Mouse (Mus musculus) gonadal fat pad, adult 2 months (tissue): ENCODE measurements around the gene Tmtc4. TPM values are rescaled to one million over a fixed set of nuclear protein-coding genes. Genes with fewer than 3 reads are reported as not detected.
A peak's percentile ranks its signal among the peaks of the same experiment; 100 is the strongest.

ENCODE experiments used
- DNase-seq: peaks from one replicate; pipeline ENCODE4 v3.0.0-alpha.2; 2012; ENCODE audit warnings: low read depth
- polyA plus RNA-seq: library from polyadenylated mRNA; depleted of rRNA; stranded (reverse); fragments of >200 nt; gene quantifications from 2 replicates; pipeline ENCODE4 v1.2.3, GENCODE M21; 2012

The Tmtc4 gene
- polyA plus RNA-seq, 1 experiment = 14.4 TPM

DNA sequence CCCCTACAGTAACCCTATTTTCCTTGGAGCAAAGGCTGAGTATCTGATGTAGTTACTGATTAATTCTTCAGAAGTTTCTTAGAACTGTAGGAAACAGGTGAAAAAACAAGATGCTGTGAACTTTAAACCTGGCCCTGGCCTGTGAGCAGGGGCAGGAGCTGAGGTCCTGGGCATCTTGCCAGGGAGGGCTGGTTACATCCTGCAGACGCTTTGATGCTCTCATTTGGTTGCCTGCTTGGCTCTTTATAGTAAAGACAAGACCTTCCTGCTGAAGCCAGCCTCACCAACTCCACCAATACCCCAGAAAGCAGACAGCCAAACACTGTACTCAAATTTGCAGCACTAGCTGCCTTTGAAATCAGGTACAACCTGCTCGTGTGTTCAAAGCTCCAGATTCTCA lies 81.7 kb downstream of the Tmtc4 start:
- DNase-seq = no peak

DNA sequence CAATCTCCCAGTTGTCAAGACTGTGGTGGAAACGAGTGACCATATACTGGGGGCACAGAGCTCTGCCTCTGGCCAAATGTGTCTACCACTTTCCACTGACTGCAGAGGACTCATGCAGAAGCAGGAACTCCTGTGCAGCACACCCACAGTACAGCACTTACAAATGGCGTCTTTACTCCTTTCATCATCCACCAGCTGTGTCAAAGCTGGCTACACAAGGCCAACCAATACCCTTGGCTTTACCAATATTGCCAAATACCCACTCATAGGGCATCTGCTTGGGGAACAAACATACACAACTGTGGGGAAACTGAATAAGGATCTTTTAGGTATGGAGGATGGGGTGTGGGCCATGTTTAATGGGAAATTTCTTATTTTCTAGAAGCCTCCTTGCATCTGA lies 82.1 kb downstream of the Tmtc4 start:
- DNase-seq = no peak

DNA sequence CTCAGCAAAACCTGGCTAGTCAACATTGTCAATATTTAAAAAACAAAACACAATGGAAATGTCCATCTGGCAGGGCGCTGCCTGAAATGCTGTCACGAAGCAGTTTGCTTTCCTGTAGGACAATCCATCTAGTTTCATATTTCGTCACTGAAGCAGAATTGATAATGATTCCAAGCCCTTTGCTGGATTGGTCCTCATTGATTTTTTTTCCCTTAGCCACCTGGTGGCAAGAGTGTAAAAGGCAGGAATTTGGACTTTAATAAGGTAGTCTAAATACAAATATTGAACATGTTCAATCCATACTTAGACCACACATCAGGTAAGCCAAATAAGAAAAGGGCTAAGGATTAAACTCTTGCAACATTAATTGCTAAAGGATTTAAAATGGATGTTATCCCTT lies 82.7 kb downstream of the Tmtc4 start:
- no peak for DNase-seq

DNA sequence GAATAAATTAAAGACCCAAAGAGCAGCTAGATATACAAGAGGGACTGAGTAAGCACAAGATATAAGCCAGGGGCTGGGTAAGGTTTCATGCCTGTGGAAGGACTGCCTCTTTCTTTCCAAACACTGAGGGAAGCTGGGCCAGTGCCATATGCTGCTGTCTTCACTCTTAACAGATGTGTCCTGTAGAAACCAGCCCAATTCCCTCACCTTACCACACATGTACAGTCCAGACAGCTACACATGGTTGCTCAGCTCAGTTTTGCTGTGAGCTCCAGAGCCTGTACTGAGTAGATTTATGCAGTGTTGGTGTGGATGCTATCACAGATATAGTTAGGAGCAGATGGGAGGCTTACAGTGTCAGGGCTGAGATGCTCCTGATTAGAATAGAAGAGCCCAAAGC lies 83.2 kb downstream of the Tmtc4 start:
- no peak for DNase-seq

DNA sequence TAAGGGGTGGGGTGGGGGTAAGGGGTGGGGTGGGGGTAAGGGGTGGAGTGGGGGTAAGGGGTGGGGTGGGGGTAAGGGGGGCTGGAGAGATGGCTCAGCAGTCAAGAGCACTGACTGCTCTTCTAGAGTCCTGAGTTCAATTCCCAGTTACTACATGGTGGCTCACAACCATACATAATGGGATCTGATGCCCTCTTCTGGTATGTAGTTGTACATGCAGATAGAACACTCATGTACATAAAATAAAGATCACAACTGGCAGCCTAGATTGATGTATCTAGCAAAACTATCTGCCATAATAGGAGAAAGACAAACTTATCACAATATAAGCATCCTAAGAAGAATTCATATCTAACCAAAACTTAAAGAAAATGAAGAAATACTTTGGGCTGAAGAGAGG lies 85.3 kb downstream of the Tmtc4 start:
- DNase-seq = no peak

DNA sequence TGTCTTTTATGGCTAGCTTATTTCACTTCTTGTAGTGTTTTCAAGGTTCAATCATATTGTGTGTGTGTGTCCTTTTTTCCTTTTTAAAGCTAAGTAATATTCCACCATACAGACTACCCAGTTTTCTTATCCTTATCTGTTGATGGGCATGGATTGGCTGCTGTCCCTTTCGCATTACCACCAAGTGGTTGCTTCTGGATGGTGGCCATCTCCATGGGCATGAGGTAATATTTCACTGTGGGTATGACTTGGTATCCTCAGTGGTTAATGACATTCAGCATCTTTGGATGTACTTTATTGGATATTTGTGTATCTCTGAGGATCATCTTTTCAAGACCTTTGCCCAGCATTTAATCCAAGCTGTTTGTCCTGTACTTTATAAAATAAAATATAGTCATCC lies 87.7 kb downstream of the Tmtc4 start:
- no peak for DNase-seq

DNA sequence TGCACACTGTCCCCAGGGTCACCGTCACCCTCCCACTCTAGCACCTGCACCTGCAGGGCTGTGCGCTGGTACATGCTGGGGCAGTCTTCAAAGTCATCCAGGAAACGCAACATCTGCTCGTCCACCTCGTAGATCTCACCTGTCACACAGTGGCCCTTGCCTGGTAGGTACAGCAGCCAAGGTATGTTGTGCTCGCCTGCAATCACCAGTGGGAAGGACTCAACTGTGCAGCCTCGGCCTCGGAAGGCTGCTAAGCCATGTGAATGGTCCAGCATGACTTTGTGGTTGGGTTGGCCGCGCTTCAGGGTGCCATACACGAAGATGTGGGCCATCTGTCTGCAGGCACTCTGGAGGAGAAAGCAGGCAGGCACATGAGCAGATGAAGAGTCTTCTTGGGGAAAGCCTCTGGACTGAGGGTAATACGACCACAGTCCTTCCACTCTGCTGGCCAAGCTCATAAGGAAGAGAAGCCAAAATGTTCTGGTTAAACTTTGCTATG lies 92.3 kb downstream of the Tmtc4 start:
- DNase-seq = no peak

DNA sequence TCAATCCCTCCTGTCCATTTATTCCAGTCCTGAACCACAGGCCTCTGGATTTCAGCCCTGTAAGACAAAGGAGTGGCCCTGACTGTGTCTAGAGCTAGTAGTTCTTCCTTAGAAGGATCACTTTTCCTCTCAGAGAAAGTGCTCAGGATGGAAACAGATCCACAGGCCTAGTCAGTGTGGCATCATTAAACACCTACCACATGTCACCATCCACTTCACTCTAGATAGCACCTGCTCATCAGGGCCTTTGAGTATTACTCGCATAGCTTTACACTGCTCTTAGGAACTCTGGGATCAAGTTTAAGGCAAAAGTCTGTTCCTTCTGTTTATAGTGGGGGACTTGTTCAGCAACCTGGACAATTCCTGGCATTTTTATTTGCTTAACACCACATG lies 95.4 kb downstream of the Tmtc4 start:
- no peak for DNase-seq

DNA sequence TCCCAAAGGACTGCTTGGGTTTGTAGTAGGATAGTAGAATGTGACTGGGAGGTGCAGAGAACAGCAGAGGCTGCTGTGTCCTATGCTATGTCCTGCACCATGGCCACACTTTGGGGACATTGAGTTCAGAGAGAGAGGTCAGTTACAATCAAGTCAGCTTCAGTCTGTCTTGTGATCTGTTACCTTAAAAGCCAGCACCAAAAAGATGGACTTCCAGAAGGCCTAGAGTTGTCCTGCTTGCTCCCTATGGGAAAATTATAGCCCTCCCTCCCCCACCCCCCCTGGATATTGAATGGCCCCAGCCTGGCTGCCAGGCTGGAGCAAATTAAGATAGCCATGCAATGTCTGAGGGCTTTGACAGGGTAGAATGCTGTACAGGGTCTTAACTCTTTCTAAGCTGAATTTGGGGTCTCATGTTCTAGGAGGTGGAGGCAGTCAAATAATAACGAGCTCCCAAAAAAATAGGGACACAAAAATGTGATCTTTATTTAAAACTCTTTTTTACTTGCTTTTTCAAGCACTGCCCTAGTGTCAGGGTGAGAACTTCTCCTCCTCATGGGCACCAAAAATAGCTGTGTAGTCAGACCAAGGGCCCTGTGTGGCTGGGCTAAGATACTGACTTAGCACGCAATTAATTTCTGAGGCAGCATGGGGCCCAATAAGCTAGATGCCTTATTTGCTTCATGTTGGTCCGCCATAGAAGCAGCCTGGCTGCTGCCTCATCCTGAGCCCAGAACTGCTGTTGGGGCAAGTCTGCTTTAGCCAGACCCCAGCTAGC lies 95.9 kb downstream of the Tmtc4 start:
- DNase-seq = no peak

DNA sequence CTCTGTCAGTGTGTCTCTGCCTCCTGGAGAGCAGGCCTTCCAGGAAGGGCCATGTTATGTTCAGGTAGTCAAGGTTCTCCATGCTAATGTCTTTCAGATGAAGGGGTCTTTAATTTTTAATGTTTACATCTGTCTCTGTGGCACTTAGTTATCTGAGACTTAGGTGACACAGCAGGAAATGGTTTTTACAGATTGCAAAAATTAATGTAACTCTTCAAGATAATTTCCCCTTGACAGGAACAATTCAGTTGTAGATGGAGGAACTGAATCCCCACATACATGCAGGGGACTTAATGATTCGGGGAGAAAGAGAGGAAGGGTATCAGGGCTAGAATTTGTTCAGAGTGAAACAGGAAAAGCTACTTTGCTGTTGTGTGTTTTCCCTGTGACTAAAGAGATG lies 96.6 kb downstream of the Tmtc4 start:
- DNase-seq = no peak

DNA sequence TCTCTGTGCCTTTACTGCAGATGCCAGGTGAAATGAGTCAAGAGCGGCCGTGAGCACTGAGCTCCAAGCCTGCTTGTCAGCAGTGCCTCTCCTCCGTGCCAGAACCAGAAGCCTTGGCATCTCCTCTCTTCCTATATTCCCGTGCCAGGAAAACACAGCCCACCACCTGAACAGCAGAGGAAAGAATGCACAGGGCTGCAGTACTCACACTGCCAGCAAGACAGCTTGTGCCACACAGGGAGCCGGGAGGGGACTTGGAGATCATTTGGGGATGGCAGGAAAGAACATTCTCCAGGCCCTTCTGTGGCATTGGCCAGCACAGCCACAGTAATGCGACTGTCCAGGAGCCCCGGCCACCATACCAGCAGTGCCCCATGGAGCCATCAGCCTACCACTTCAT lies 97.9 kb downstream of the Tmtc4 start:
- DNase-seq = no peak

DNA sequence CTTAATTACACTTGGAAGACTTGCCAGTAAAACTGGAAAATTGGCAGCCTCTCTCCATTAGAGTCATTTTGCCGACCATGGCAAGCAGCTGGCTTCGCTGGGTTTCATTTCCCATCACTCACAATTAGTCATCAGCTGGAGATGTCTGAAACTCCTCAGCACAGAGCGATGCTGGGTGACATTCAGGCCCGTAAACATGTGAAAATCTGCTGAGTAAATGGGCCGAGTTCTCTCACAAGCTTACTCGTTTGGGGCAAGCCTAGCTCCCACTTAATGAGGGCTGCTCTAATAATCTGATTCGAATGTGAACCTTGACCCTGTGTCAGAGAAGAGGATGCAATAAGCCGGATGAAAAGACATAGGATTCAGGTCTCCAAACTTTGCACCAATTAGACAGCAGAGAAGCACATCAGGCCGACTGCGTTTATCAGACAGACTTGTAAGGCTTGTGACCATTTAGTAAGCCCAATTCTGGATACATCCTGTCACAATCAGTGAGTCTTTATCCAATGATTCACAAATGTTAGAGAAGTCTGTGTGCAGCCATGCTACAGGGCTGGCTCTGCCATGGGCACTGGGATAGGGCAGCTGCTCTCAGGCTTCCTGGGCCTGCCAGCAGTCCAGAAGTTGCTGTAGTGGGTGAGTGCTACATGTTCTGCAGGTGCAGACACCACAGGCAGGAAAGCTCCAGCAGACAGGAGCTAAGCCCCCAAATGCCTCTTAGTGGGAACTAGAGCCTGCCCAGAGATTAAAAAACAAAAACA lies 99.8 kb downstream of the Tmtc4 start:
- DNase-seq = no peak

DNA sequence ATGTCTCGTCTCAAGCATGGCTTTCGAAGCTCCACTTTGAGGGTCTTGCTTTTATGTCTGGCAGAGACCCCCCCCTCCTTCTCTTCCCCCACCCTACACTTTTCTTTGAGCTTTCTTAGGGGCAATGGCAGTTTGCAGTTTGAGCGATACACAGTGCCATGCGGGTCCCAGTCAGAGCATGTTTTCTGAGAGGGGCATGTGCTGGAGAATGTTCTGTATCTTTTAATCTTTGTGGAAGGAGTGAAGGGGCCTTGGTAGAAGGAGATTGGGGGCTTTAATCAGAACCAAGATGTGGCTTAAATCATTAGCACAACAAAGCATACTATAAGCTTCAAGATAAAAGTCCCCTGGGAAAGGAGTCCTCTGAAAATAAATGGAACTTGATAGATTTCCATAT lies 100.4 kb downstream of the Tmtc4 start:
- no peak for DNase-seq

DNA sequence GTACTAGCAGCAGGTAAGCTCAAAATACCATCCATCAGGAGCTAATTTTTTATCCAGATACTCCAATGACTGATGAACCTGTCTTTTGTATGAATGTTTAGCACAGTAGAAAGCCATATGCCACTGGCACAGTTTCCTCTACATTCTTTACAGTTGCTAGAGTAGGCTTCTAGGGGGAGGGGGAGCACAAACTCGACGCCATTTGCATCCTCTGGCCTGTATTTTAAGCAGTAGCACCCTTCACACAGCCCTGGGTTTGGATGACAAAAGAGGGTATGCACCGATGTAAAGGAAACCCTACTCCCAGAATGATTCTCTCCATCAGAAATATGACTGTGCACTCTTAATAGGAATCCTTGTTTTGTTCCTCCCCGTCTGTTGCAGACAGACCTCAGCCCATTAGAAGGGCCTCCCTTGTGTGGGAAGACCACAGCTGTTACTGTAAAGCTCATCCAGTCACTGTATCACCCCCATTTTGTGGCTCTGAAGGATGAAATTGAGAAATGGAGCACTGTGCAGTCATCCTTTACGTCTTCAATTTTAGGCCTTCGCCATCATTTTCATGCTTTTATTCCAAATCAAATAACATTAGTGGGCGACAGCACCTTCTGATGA lies 100.9 kb downstream of the Tmtc4 start:
- DNase-seq = no peak

DNA sequence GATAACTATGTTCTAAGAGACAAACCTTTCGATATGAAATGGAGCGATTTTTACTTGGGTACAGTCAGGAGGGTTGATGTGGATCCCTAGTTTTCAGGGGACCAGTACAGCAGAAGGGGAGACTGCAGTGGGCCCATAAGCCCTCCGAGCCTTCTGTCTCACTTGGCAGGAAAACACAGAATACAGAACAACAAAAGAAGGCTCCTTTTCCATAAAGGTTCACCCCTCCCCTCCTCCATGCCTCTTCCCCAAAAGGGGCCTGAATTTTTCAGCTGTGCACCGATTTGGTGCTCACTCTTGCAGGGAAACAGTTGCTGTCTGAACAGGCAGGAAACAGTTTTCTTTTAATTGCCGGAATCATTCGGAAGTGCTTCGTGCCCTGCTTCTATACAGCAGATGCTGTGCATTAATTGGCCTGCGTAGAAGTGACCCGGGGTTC lies 101.6 kb downstream of the Tmtc4 start:
- DNase-seq = no peak

DNA sequence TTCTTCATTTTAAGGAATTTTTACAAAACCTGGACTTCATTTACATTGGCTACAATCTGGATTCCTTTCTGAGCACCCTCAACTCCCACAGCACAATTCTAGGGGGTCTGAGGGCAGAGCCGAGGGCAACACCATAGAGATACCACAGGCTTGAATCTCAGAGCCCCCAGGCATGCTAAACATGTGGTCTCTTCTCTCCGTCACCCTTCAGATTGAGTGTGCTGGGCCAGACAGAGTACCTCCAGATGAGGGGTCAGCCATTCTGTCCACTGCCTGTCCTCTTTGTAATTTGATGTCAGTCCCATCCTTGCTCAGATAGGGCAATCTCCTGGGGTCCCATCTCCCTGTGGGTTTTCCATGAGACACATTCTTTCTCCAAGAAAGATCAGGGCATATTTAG lies 102.1 kb downstream of the Tmtc4 start:
- no peak for DNase-seq

DNA sequence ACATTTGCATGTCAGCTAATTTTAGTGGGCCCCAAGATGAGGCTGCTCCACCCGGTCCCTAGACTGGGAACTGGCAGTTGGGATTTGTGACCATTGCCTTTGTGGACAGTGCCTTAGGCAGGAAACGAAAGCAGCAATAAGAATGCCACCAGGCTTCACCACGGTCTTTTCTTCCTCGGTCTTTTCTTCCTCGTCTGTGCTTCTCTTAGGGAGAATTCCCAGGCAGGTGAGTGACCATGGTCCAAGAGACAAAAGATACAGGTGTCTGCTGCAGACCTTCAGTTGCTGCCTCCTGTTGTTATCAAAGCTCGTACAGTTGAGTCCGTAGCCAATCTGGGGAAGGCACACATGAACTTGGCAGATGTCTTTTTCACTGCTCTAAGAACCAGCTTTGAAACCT lies 103.5 kb downstream of the Tmtc4 start:
- no peak for DNase-seq

DNA sequence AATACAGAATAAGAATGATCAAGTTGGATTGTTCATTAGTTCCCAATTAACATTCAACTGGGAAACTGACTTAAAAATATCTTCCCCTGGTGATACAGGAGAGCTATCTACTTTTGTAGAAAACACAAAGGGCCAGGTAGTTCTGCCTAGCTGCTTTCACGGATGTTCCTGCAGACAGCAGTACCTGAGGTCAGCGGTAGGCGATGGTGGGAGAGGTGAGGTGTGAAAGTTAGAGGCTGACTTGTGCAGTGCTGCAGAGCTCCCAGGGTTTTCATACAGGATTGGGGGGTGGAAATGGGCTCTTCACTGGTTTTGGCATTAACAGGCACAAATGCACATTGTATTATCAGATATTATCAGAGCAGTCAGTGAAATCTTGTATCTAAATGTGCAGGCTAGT lies 106.0 kb downstream of the Tmtc4 start:
- DNase-seq = no peak

DNA sequence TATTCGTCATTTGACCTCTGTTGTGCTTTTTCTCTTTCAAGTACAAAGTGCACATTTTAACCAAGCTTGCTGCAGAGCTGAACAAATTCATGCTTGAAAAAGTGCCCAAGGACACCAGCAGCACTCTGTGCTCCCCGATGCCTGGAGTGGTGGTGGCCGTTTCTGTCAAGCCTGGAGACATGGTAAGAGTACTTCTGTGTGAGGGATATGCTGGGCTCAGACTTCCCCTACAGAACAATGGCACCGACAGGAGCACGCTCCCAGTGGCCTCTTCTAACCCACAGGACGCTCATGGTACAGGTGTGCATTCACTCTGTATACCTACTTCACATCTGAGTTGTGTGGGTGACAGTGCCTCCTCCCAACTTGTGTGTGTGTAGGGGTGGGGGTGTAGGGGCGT lies 107.1 kb downstream of the Tmtc4 start:
- no peak for DNase-seq

DNA sequence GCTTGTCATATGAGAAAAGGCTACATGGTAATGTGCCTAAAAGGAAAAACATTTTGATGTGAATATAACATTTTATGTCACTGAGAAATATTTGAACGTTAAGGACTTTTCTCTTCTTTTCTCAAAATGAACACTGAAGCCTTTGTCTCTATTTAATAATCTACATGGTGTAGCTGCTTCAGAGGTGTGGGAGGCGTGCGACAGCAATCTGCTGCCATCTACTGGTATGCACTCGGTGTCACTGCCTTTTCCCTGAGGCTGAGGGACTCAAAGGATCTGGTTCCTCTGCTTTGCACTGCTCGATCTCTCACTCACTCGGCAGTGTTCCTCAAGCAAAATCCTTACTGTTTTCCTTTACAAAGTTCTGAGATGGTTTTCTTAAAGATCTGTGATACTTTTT lies 107.7 kb downstream of the Tmtc4 start:
- peak; percentile 19 for DNase-seq

DNA sequence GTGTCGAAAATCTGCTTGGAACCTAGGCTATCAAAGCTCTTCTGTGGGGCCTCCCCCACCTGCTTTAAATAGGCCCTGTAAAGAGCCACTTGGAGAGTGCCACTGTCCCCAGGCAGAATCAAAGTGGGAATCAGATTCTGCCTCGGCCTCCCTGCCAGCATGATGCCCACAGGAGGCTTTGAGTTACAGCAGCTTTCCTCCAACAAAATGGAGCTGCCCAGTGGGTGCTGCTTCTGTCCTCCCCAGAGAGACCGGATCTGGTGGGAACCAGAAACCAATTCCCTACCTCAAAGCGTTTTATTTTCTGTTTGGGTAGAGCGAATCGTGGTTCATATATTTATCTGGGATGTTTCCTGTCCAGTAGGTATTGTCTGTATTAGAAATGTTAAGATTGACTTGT lies 108.2 kb downstream of the Tmtc4 start:
- DNase-seq = no peak

DNA sequence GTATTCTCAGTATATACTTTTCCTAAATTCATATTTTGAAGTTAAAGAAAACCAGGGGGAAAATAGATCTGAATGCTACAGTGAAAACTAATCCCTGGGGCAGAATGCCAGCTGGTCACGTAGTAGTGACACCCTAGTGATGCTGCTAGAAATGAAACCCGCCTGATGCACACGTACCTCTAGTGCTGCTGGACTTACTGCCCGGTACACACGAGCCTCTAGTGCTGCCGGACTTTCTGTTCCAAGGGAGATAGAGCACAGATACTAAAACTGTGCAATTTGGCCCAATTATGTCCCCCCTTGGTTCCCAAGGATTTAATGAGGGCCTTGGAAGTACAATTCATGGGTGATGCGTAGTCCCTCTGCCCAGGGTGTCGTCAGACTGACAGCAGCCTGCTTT lies 108.8 kb downstream of the Tmtc4 start:
- DNase-seq = no peak

DNA sequence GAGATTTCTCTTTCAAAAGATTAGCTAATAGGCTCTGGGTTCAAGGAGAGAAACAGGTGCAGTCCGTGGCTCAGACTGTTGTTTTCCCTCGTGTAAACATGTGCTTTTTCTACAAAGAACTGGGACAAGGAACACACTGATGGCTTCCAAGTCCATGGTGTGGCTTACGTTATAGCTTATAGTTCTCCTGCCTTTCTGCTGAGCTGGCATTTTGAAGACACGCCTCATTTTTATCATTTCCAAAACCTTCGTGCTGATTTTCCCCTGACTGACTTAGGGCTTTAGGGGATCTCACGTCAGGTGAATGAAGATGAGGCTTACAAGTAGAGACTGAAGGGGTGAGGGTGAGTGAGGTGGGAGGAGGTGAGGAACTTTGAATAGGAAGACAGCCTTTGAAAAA lies 111.2 kb downstream of the Tmtc4 start:
- no peak for DNase-seq
